Mouse (Mus musculus) forebrain, embryonic 16.5 days (tissue): ENCODE data around the gene Tnp1. TPM values are rescaled to one million over a fixed set of nuclear protein-coding genes. Genes with fewer than 3 reads are reported as not detected.

Experiments used
- ATAC-seq: fragments of 200-750 bp; cut with Nextera tagmentation; 2 replicates; pipeline ENCODE4 v1.8.0; 2017; ENCODE audit warnings: mild to moderate bottlenecking, moderate library complexity
- H3K27ac ChIP-seq: fragments of 300-500 bp; sonication (generic); 2 replicates; pipeline ENCODE4 v1.5.1; 2014; ENCODE audit warnings: low read length, control low read depth
- H3K27me3 ChIP-seq: fragments of 300-500 bp; sonication (generic); replicated peaks from 2 replicates; pipeline ENCODE4 v1.6.1; 2014; ENCODE audit warnings: low read length; ENCODE audit not compliant: control insufficient read depth, insufficient read depth
- H3K36me3 ChIP-seq: fragments of 300-500 bp; sonication (generic); 2 replicates; pipeline ENCODE4 v1.6.1; 2014; ENCODE audit not compliant: control insufficient read depth, insufficient read depth
- H3K4me1 ChIP-seq: fragments of 300-500 bp; sonication (generic); replicated peaks from 2 replicates; pipeline ENCODE4 v1.6.1; 2014; ENCODE audit warnings: low read length; ENCODE audit not compliant: control insufficient read depth, insufficient read depth
- H3K4me2 ChIP-seq: fragments of 300-500 bp; sonication (generic); 2 replicates; pipeline ENCODE4 v1.6.1; 2014; ENCODE audit warnings: mild to moderate bottlenecking, low read length, control low read depth
- H3K4me3 ChIP-seq: fragments of 300-500 bp; sonication (generic); replicated peaks from 2 replicates; pipeline ENCODE4 v1.5.1; 2014; ENCODE audit warnings: mild to moderate bottlenecking, low read length, control low read depth
- H3K9ac ChIP-seq: fragments of 300-500 bp; sonication (generic); replicated peaks from 2 replicates; pipeline ENCODE4 v1.6.1; 2014; ENCODE audit warnings: low read depth, low read length, control low read depth
- H3K9me3 ChIP-seq: fragments of 300-500 bp; sonication (generic); 2 replicates; pipeline ENCODE4 v1.6.1; 2016; ENCODE audit warnings: low read length; ENCODE audit not compliant: control insufficient read depth
- WGBS: fragments of 180-500 bp; shearing (Covaris S2); extraction: QIAGEN DNeasy Blood & Tissue Kit; methylation state at CpG from one replicate; pipeline ENCODE4 v1.1.7; 2014; 5-methylcytosine and 5-hydroxymethylcytosine counted together
- polyA plus RNA-seq: library from polyadenylated mRNA; unstranded; fragments of >200 nt; fragmentation: Nextera tagmentation; extraction: Ambion mirVana; gene quantifications from 2 replicates; pipeline ENCODE4 v1.2.1, GENCODE M21; 2015

Tnp1 gene
- polyA plus RNA-seq, 1 experiment from 2014 or later = not detected

- Histone ChIP-seq H3K9ac (no peak overlapping the region), H3K27me3 (no peaks in the 10 kb centered on the region), H3K4me2 (no peak overlapping the region), H3K9me3 (no peaks in the 10 kb centered on the region), H3K4me3 (no peak overlapping the region), H3K36me3 (no peaks in the 10 kb centered on the region), H3K4me1 (no peaks in the 10 kb centered on the region), H3K27ac (no peak overlapping the region)
- 92% methylated on average over 5 of the region's 6 CpGs for WGBS
- ATAC-seq = no peak
These were observed 31.4 kb upstream of the Tnp1 start for GRCm38 (mm10) chr1:73046896-73047672.

- Histone ChIP-seq H3K4me3 (no peak overlapping the region), H3K4me1 (no peaks in the 10 kb centered on the region), H3K36me3 (no peaks in the 10 kb centered on the region), H3K9ac (no peak overlapping the region), H3K9me3 (no peaks in the 10 kb centered on the region), H3K4me2 (no peak overlapping the region), H3K27me3 (no peaks in the 10 kb centered on the region), H3K27ac (no peak overlapping the region)
- no peak for ATAC-seq
- WGBS = 39% methylated on average over 9 of the region's 9 CpGs
These were observed 30.4 kb upstream of the Tnp1 start for GRCm38 (mm10) chr1:73045948-73046685.

- Histone ChIP-seq H3K4me3 (no peak overlapping the region), H3K4me2 (no peak overlapping the region), H3K9me3 (no peaks in the 10 kb centered on the region), H3K36me3 (no peaks in the 10 kb centered on the region), H3K27me3 (no peaks in the 10 kb centered on the region), H3K27ac (no peak overlapping the region), H3K9ac (no peak overlapping the region), H3K4me1 (no peaks in the 10 kb centered on the region)
- WGBS = 93% methylated on average over 10 of the region's 10 CpGs
- no peak for ATAC-seq
These were observed 28.0 kb upstream of the Tnp1 start for GRCm38 (mm10) chr1:73043671-73044070.

GRCm38 (mm10) chr1:73040691-73041425 is 25.1 kb upstream of the Tnp1 start:
- no peak overlapping the region for H3K27ac ChIP-seq
- no peak overlapping the region for H3K9ac ChIP-seq
- H3K4me3 ChIP-seq = no peak overlapping the region
- 81% methylated on average over 3 of the region's 3 CpGs for WGBS
- no peaks in the 10 kb centered on the region for H3K9me3 ChIP-seq
- H3K27me3 ChIP-seq = no peaks in the 10 kb centered on the region
- no peak for ATAC-seq
- no peaks in the 10 kb centered on the region for H3K36me3 ChIP-seq
- no peak overlapping the region for H3K4me2 ChIP-seq
- no peaks in the 10 kb centered on the region for H3K4me1 ChIP-seq

GRCm38 (mm10) chr1:73038532-73038931 is 22.8 kb upstream of the Tnp1 start:
- Histone ChIP-seq H3K27me3 (no peaks in the 10 kb centered on the region), H3K9me3 (no peaks in the 10 kb centered on the region), H3K4me3 (no peak overlapping the region), H3K9ac (no peak overlapping the region), H3K27ac (no peak overlapping the region), H3K4me2 (no peak overlapping the region), H3K4me1 (no peaks in the 10 kb centered on the region), H3K36me3 (no peaks in the 10 kb centered on the region)
- ATAC-seq = no peak
- WGBS = 88% methylated on average over 3 of the region's 3 CpGs

- ATAC-seq = no peak
- Histone ChIP-seq H3K36me3 (no peaks in the 10 kb centered on the region), H3K4me1 (no peaks in the 10 kb centered on the region), H3K4me2 (no peak overlapping the region), H3K4me3 (no peak overlapping the region), H3K27ac (no peak overlapping the region), H3K9me3 (no peaks in the 10 kb centered on the region), H3K9ac (no peak overlapping the region), H3K27me3 (no peaks in the 10 kb centered on the region)
- WGBS = 52% methylated on average over 3 of the region's 3 CpGs
These were observed 20.8 kb upstream of the Tnp1 start for GRCm38 (mm10) chr1:73036536-73036935.

- no peaks in the 10 kb centered on the region for H3K36me3 ChIP-seq
- H3K4me1 ChIP-seq = no peaks in the 10 kb centered on the region
- H3K4me2 ChIP-seq = no peak overlapping the region
- no peak overlapping the region for H3K4me3 ChIP-seq
- WGBS = 87% methylated on average over 3 of the region's 3 CpGs
- no peaks in the 10 kb centered on the region for H3K9me3 ChIP-seq
- no peaks in the 10 kb centered on the region for H3K27me3 ChIP-seq
- no peak overlapping the region for H3K9ac ChIP-seq
- H3K27ac ChIP-seq = no peak overlapping the region
- no peak for ATAC-seq
These were observed 20.0 kb upstream of the Tnp1 start for GRCm38 (mm10) chr1:73035726-73036125.

- Histone ChIP-seq H3K27me3 (no peaks in the 10 kb centered on the region), H3K4me2 (no peak overlapping the region), H3K9me3 (no peaks in the 10 kb centered on the region), H3K36me3 (no peaks in the 10 kb centered on the region), H3K27ac (no peak overlapping the region), H3K4me1 (no peaks in the 10 kb centered on the region), H3K9ac (no peak overlapping the region), H3K4me3 (no peak overlapping the region)
- ATAC-seq = no peak
- WGBS = 86% methylated on average over 5 of the region's 5 CpGs
These were observed 16.8 kb upstream of the Tnp1 start for GRCm38 (mm10) chr1:73032491-73032890.

GRCm38 (mm10) chr1:73028741-73029140 is 13.0 kb upstream of the Tnp1 start:
- no peak for ATAC-seq
- Histone ChIP-seq H3K4me3 (no peak overlapping the region), H3K36me3 (no peaks in the 10 kb centered on the region), H3K9ac (no peak overlapping the region), H3K4me1 (no peaks in the 10 kb centered on the region), H3K4me2 (no peak overlapping the region), H3K27ac (no peak overlapping the region), H3K9me3 (no peaks in the 10 kb centered on the region), H3K27me3 (no peaks in the 10 kb centered on the region)
- WGBS = 59% methylated on average over 6 of the region's 6 CpGs
